Mouse (Mus musculus): Measurements from ENCODE around the gene Mcoln2. TPM values are rescaled to one million over a fixed set of nuclear protein-coding genes. Genes with fewer than 3 reads are reported as not detected.

Gene Mcoln2
- 0.93 and 1.1 TPM in 2 replicates for polyA plus RNA-seq (2015; fragmentation: Nextera tagmentation; extraction: Ambion mirVana)

DNA sequence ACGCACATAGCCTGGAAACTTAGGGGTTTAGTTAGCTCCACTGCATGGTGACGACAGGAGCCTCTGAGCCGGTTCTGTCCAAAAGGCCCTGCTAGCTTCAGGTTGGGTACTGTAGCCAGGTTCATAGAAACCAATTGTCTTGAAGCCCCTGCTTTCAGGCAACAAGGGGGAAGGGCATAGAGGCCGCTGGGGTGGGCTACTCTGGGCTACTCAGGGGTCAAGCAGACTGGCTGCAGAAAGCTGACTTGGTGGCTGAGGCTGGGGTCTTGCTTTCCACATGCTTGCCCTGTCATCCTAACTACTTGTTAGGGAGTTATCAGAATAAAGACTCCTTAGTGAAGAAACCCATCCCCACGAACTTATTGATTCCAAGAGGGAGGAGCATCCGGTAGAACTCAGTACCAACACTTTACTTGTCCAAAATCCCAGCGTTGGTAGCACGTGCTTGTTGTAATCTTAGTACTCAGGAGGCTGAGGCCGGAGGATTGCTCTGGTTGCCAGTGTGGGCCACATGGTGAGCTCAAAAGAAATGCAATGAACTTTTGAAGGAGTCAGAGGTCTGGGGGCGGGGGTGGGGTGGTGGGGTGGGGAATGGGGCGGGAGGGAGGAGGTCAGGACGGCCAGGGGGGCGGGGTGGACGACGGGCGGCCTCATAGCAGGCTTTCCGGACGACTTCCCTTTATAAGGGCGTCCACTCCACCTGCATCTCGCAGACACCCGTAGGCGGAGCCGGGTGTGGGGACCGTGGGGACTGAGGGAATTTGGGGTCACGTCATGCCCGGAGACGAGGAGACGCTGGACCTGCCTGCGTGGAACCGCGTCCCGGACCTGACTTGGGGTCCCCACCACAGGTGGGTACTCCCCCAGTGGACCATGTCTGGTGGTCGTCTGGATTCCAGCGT is at the start of gene Mcoln2:
Gene Mcoln2, plus strand, starts transcription at position 678 of the 902 bp plus-strand sequence.
- no peak within 1 kb of the TSS for H3K9ac ChIP-seq
- H3K27ac ChIP-seq (replicated peaks): no peak within 1 kb of the TSS
- WGBS: 14% methylated on average over 33 of the region's 34 CpGs
- peaks cover 24% of the 10 kb centered on the region for H3K27me3 ChIP-seq
- no peak for ATAC-seq (ENCODE audit: insufficient number of reproducible peaks, low FRiP score, low TSS enrichment, low read depth)
- no peaks in the 10 kb centered on the region for H3K9me3 ChIP-seq (replicated peaks)
- peak within 1 kb of the TSS; percentile 93 for H3K4me2 ChIP-seq (replicated peaks)
- H3K36me3 ChIP-seq: no peaks in the 10 kb centered on the region
- peaks cover 21% of the 10 kb centered on the region for H3K4me1 ChIP-seq
- H3K4me3 ChIP-seq (replicated peaks): peak within 1 kb of the TSS; percentile 44

DNA sequence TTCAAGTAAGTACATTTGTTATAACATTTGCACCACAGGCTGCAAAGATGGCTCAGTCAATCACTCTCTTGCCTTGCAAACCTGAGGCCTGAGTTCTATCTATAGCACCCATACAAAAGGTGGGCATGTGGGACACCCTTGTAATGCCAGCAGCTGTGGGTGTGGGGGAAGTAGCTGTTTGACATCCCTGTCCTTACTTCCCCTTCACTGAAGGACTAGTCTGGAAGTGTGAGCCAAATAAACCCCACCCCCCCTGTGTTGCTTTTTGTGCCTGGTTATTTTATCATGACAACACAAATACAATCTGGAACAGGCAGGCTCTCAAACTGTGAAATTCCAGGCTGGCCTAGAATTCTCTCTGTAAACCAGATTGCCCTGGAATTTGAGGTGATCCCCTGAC is 49.7 kb upstream of the Mcoln2 start:
- Histone ChIP-seq H3K27me3 (no peaks in the 10 kb centered on the region), H3K4me2 (replicated peaks) (no peak overlapping the region), H3K4me3 (replicated peaks) (no peak overlapping the region), H3K36me3 (no peaks in the 10 kb centered on the region), H3K9me3 (replicated peaks) (no peaks in the 10 kb centered on the region), H3K27ac (replicated peaks) (no peak overlapping the region), H3K9ac (no peak overlapping the region), H3K4me1 (no peaks in the 10 kb centered on the region)
- ATAC-seq (ENCODE audit: insufficient number of reproducible peaks, low FRiP score, low TSS enrichment, low read depth): no peak

DNA sequence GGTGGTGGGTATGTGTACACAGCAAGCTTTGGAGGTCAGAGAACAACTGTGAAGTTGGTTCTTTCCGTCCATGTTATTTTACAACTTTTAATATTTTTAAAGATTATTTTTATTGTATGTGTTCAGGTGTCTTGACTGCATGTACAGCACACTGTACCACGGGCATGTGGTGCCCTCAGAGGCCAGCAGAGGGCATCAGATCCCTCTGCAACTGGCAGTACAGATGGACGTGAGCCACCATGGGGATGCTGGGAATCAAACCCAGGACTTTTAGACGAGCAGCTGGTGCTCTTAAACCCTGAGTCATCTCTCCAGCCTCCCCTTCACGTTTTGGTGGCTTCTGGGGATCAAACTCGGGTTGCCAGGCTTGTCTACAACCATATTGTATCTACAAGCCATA is 47.6 kb upstream of the Mcoln2 start:
- Histone ChIP-seq H3K4me1 (peaks cover 2% of the 10 kb centered on the region; the same call in 1 of the 2 replicates), H3K9me3 (replicated peaks) (no peaks in the 10 kb centered on the region), H3K4me2 (replicated peaks) (no peak overlapping the region), H3K27me3 (no peaks in the 10 kb centered on the region), H3K36me3 (no peaks in the 10 kb centered on the region), H3K27ac (replicated peaks) (no peak overlapping the region), H3K9ac (no peak overlapping the region), H3K4me3 (replicated peaks) (no peak overlapping the region)
- 52% methylated on average over 6 of the region's 6 CpGs for WGBS
- ATAC-seq (ENCODE audit: insufficient number of reproducible peaks, low FRiP score, low TSS enrichment, low read depth): no peak

DNA sequence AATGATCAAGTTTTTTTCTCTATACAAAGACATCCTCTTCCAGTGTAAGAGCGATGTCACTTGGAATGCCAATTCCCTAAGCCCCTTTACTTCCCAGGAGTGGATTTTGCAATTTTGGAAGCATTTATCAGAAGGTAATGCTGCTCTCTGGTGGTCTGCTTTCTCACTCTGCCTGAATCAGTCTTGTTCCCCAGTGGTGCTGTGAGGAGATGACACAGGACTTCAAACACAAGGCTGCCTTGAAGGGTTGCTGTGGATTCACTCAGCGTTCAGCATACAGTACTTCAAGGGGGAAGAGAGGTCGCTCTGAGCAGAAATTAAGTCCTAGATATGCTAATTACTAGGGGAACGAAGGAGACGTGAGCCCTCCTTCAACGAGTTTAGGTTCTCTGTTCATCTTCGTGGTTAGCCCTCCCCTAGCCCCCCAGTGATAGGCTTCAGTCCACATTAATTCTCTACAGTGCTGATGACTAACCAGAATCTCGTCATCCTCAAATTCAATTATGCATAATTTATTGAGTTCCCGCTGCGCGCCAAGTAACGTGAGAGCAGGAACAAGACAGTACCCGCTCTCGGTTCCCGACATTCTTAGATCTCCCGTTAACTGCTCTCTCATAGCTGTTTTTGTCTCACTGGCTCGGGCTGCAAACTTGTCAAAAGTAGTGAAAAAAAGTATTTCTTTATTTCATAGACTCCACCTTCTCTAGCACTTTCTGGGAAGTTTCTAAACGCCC is 42.4 kb upstream of the Mcoln2 start:
- Histone ChIP-seq H3K4me3 (replicated peaks) (peak overlapping the region; percentile 44), H3K9me3 (replicated peaks) (no peaks in the 10 kb centered on the region), H3K36me3 (no peaks in the 10 kb centered on the region), H3K4me2 (replicated peaks) (peak overlapping the region; percentile 77), H3K27ac (replicated peaks) (no peak overlapping the region), H3K4me1 (peaks cover 4% of the 10 kb centered on the region; the same call in 1 of the 2 replicates), H3K27me3 (no peaks in the 10 kb centered on the region), H3K9ac (peak overlapping the region; percentile 26; the same call in 1 of the 2 replicates)
- WGBS: 4% methylated on average over 18 of the region's 18 CpGs
- no peak for ATAC-seq (ENCODE audit: insufficient number of reproducible peaks, low FRiP score, low TSS enrichment, low read depth)

DNA sequence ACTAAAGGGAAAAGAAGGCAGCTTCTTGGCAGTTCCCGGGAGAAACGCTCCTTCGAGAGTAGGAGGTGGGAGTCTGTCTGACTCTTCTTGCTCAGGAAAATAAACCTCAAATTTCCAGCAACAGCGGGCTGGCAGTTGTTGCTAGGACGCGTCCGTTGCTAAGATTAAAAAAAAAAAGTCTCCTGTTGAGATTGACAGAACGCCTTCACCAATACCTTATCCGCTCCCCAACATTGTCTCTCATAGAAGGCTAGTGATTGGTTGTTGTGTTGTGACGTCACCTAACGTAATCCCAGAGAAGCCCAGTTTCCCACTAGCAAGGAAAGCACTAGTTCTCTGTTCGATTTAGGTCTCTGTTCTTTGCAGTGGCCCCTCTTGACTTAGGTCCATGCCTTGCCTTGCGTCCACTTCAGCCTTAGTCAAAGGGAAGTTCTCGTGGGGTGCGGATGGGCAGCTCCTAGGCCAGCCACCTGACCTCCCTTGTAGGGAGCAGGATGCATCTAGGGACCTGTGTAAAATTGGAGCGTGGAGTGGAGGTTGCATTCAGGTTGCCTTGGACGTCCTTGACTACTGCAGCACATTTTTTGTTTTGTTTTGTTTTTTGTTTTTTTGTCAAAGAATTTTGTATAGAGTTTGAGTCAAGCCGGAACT is 41.6 kb upstream of the Mcoln2 start, which contains the start of gene Wdr63:
Gene Wdr63, minus strand, starts transcription at position 210 of the 651 bp plus-strand sequence.
- Histone ChIP-seq H3K9me3 (replicated peaks) (no peaks in the 10 kb centered on the region), H3K9ac (peak within 1 kb of the TSS; percentile 26; the same call in 1 of the 2 replicates), H3K4me2 (replicated peaks) (peak within 1 kb of the TSS; percentile 77), H3K27me3 (no peaks in the 10 kb centered on the region), H3K4me1 (peaks cover 4% of the 10 kb centered on the region; the same call in 1 of the 2 replicates), H3K4me3 (replicated peaks) (peak within 1 kb of the TSS; percentile 44), H3K36me3 (no peaks in the 10 kb centered on the region), H3K27ac (replicated peaks) (no peak within 1 kb of the TSS)
- 11% methylated on average over 18 of the region's 18 CpGs for WGBS
- peak; percentile 93 for ATAC-seq (ENCODE audit: insufficient number of reproducible peaks, low FRiP score, low TSS enrichment, low read depth)

DNA sequence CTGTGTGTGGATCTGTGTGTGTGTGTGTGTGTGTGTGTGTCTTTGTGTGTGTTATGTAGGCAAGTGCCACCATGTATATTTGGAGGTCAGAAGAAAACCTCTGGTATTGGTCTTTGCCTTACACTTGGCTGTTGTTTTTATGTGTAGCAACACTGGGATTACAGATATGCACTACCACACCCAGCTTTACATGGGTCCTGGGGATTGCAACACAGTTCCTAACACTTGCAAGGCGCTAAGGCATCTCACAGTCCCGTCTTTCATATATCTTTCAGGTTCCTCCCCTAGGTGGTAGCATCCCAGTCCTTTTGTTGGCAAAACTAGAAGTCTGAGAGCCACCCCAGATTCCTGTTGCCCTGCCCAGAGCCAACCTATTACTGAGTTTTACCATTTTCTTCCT is 40.7 kb upstream of the Mcoln2 start:
- no peak overlapping the region for H3K9ac ChIP-seq
- WGBS: 77% methylated on average over 2 of the region's 2 CpGs
- no peaks in the 10 kb centered on the region for H3K9me3 ChIP-seq (replicated peaks)
- H3K4me3 ChIP-seq (replicated peaks): no peak overlapping the region
- no peak for ATAC-seq (ENCODE audit: insufficient number of reproducible peaks, low FRiP score, low TSS enrichment, low read depth)
- H3K4me2 ChIP-seq (replicated peaks): no peak overlapping the region
- no peaks in the 10 kb centered on the region for H3K27me3 ChIP-seq
- H3K36me3 ChIP-seq: no peaks in the 10 kb centered on the region
- peaks cover 4% of the 10 kb centered on the region; the same call in 1 of the 2 replicates for H3K4me1 ChIP-seq
- H3K27ac ChIP-seq (replicated peaks): no peak overlapping the region

DNA sequence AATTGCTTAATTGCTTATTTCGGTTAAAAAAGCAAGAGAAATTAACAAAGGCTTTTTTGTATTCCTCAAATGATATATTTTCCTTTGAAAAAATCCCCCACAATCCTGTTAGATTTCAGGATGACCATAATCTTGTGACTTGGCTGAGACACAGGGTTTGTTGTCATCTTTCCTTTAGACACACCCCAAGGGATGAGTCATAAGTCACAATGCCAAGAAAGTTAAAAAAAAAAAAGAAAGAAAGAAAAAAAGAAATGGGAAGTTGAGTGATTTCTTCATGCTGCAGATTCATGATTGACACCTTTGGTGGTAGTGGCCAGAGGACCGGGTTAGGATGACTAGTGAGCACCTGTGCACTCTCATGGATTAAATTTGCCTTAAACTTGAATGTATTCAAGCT is 39.3 kb upstream of the Mcoln2 start:
- Histone ChIP-seq H3K4me3 (replicated peaks) (no peak overlapping the region), H3K4me1 (peaks cover 4% of the 10 kb centered on the region; the same call in 1 of the 2 replicates), H3K4me2 (replicated peaks) (no peak overlapping the region), H3K9ac (no peak overlapping the region), H3K27ac (replicated peaks) (no peak overlapping the region), H3K36me3 (no peaks in the 10 kb centered on the region), H3K27me3 (no peaks in the 10 kb centered on the region), H3K9me3 (replicated peaks) (no peaks in the 10 kb centered on the region)
- ATAC-seq (ENCODE audit: insufficient number of reproducible peaks, low FRiP score, low TSS enrichment, low read depth): no peak
- WGBS: 69% methylated on average over 2 of the region's 2 CpGs

DNA sequence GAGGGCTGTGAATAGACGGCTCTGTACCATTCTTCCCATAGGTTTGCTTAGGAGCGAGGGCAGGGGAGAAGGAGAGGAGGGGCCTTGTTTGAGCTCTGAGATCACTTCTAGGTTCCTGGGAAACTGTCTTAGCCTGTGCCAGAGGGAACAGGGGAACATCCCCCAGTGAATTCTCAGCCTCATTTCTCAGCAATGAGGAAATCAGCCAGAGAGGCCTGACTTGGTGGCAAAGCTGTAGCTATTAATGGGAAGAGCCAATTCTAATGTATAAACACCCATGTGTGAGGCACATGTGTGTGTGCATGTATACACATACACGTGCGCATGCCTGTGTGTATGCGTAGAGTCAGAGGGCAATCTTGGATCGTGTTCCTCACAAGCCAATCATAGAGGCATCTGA is 38.7 kb upstream of the Mcoln2 start:
- H3K4me1 ChIP-seq: peaks cover 4% of the 10 kb centered on the region; the same call in 1 of the 2 replicates
- no peaks in the 10 kb centered on the region for H3K27me3 ChIP-seq
- no peak overlapping the region for H3K4me3 ChIP-seq (replicated peaks)
- H3K36me3 ChIP-seq: no peaks in the 10 kb centered on the region
- H3K9ac ChIP-seq: no peak overlapping the region
- ATAC-seq (ENCODE audit: insufficient number of reproducible peaks, low FRiP score, low TSS enrichment, low read depth): no peak
- H3K9me3 ChIP-seq (replicated peaks): no peaks in the 10 kb centered on the region
- no peak overlapping the region for H3K4me2 ChIP-seq (replicated peaks)
- H3K27ac ChIP-seq (replicated peaks): no peak overlapping the region
- 54% methylated on average over 6 of the region's 6 CpGs for WGBS

DNA sequence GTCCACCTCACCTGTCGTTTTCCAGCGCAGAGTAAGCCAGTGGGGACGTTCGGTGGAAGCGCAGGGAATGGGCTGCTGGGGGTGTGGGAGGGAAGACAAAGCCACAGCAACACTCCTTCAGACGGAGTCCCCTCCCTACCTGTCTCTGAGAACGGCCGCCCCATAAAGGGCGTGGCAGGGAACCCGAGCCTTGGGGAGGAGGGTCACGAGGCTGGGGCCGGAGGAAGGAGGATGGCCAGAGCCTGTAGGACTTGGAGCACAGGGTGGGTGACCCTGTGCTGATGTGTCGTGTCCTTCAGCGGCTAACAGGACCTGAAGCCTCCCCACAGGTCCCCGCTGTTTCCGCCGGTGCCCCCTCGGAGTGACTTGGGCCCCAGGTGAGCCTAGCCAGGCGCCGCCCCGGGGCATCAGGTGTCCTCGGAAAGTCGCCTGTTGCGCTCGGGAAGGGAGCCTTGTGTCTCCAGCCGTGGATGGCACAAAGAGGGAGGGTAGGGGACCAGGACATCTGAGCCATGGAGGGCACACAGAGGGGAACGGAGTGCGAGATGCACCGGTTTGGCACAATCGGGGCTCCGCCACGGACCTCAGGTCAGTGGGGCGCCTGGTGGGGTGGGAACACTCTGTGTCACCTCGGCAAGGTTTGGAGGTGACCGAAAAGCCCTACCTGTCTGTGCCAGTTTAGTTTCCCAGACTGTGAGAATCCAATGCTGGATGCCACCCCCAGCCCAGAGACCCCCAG is 32.2 kb upstream of the Mcoln2 start, which contains the start of gene Mcoln3:
Gene Mcoln3, plus strand, starts transcription at position 193 of the 739 bp plus-strand sequence.
- H3K4me3 ChIP-seq (replicated peaks): peak within 1 kb of the TSS; percentile 34
- H3K4me1 ChIP-seq: peaks cover 18% of the 10 kb centered on the region
- H3K9me3 ChIP-seq (replicated peaks): no peaks in the 10 kb centered on the region
- WGBS: 9% methylated on average over 35 of the region's 35 CpGs
- 0 out of 2 replicates have a peak within 1 kb of the TSS, but pooled peaks have one; percentile 6 for H3K9ac ChIP-seq
- peaks cover 20% of the 10 kb centered on the region for H3K27me3 ChIP-seq
- ATAC-seq (ENCODE audit: insufficient number of reproducible peaks, low FRiP score, low TSS enrichment, low read depth): peak; percentile 46; the same call in 1 of the 2 replicates
- H3K4me2 ChIP-seq (replicated peaks): peak within 1 kb of the TSS; percentile 54
- H3K27ac ChIP-seq (replicated peaks): no peak within 1 kb of the TSS
- H3K36me3 ChIP-seq: no peaks in the 10 kb centered on the region

DNA sequence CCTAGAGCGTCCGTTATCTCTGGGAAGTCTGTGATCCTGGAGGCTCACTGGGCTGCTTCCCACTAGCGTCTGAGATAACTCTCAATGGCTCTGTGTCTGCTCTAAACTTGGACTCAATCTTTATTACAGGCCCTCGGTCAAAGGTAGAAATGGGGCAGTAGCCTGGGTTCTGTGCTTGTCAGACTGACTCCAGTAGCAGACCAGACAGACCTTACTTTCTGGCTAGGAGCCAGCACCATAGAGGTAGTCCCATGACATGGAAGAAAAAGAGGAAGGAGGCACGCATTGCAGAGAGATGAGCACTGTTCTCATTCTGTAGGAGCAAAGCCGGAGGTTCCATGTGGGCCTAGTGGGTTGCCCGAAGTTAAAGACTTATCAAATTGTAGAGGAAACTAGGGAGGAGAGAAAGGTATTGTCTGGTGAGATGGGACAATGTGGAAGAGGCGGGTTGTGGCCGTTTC is 31.6 kb upstream of the Mcoln2 start:
- 55% methylated on average over 9 of the region's 9 CpGs for WGBS
- H3K36me3 ChIP-seq: no peaks in the 10 kb centered on the region
- peaks cover 20% of the 10 kb centered on the region for H3K27me3 ChIP-seq
- H3K4me1 ChIP-seq: peaks cover 19% of the 10 kb centered on the region
- no peaks in the 10 kb centered on the region for H3K9me3 ChIP-seq (replicated peaks)
- H3K4me2 ChIP-seq (replicated peaks): no peak overlapping the region
- H3K27ac ChIP-seq (replicated peaks): no peak overlapping the region
- H3K4me3 ChIP-seq (replicated peaks): peak overlapping the region; percentile 34
- 0 out of 2 replicates have a peak, but pooled peaks have one; percentile 24 for ATAC-seq (ENCODE audit: insufficient number of reproducible peaks, low FRiP score, low TSS enrichment, low read depth)
- no peak overlapping the region for H3K9ac ChIP-seq
